Mouse (Mus musculus) skeletal muscle tissue, adult 2 months (tissue): ENCODE data around the gene Kcnd2.
"Not testable (repeated sequence)": the region's sequence is repeated elsewhere in the genome, so short reads cannot be mapped to it uniquely, and the experiment has no call there.

Experiments
- DNase-seq: peaks from one replicate; pipeline ENCODE4 v3.0.0-alpha.2; 2012; ENCODE audit warnings: low read depth, low spot score

The Kcnd2 gene

GRCm38 (mm10) chr6:21215491-21216191, at the start of gene Kcnd2:
Gene Kcnd2 (plus strand): TSS chr6:21215503.
- no peak for DNase-seq

GRCm38 (mm10) chr6:21166611-21167010, 48.7 kb upstream of the Kcnd2 start:
- no peak for DNase-seq

GRCm38 (mm10) chr6:21195341-21195740, 20.0 kb upstream of the Kcnd2 start:
- no peak for DNase-seq

GRCm38 (mm10) chr6:21213865-21214672, 1.2 kb upstream of the Kcnd2 start:
- no peak for DNase-seq

- no peak for DNase-seq
Observed at GRCm38 (mm10) chr6:21214673-21215490, 421 bp upstream of the Kcnd2 start.

- DNase-seq: no peak
Observed at GRCm38 (mm10) chr6:21216206-21217020, 1.1 kb downstream of the Kcnd2 start.

GRCm38 (mm10) chr6:21217156-21217555, 1.9 kb downstream of the Kcnd2 start:
- DNase-seq: no peak

GRCm38 (mm10) chr6:21226124-21226523, 10.8 kb downstream of the Kcnd2 start:
- no peak for DNase-seq

- DNase-seq: no peak
Observed at GRCm38 (mm10) chr6:21259031-21259430, 43.7 kb downstream of the Kcnd2 start.

- no peak for DNase-seq
Observed at GRCm38 (mm10) chr6:21267897-21268296, 52.6 kb downstream of the Kcnd2 start.

GRCm38 (mm10) chr6:21277343-21277933, 62.1 kb downstream of the Kcnd2 start:
- no peak for DNase-seq

- DNase-seq: no peak
Observed at GRCm38 (mm10) chr6:21304943-21305342, 89.6 kb downstream of the Kcnd2 start.

- DNase-seq: no peak
Observed at GRCm38 (mm10) chr6:21310159-21310558, 94.9 kb downstream of the Kcnd2 start.

GRCm38 (mm10) chr6:21321407-21321806, 106.1 kb downstream of the Kcnd2 start:
- DNase-seq: no peak

GRCm38 (mm10) chr6:21322211-21322610, 106.9 kb downstream of the Kcnd2 start:
- no peak for DNase-seq

- DNase-seq: no peak
Observed at GRCm38 (mm10) chr6:21325251-21325650, 109.9 kb downstream of the Kcnd2 start.

- no peak for DNase-seq
Observed at GRCm38 (mm10) chr6:21327081-21327737, 111.9 kb downstream of the Kcnd2 start.

GRCm38 (mm10) chr6:21385298-21385697, 170.0 kb downstream of the Kcnd2 start:
- DNase-seq: not testable (repeated sequence)

- no peak for DNase-seq
Observed at GRCm38 (mm10) chr6:21391776-21392175, 176.5 kb downstream of the Kcnd2 start.

- no peak for DNase-seq
Observed at GRCm38 (mm10) chr6:21413656-21414055, 198.4 kb downstream of the Kcnd2 start.
